Mouse (Mus musculus) stomach, postnatal 0 days (tissue): Measurements from ENCODE around the gene Nat8l. TPM values are rescaled to one million over a fixed set of nuclear protein-coding genes. Genes with fewer than 3 reads are reported as not detected.

Experiments used
- ATAC-seq: fragments of 200-750 bp; cut with Nextera tagmentation; 2 replicates; pipeline ENCODE4 v1.8.0; 2017; ENCODE audit not compliant: low FRiP score, low TSS enrichment
- DNase-seq: peaks from one replicate; pipeline ENCODE4 v3.0.0-alpha.2; 2016; ENCODE audit warnings: low spot score
- H3K27ac ChIP-seq: fragments of 300-500 bp; sonication (generic); replicated peaks from 2 replicates; pipeline ENCODE4 v1.5.1; 2014; ENCODE audit warnings: mild to moderate bottlenecking, control low read depth
- H3K27me3 ChIP-seq: fragments of 300-500 bp; sonication (generic); 2 replicates; pipeline ENCODE4 v1.6.1; 2014; ENCODE audit warnings: low read length; ENCODE audit not compliant: control insufficient read depth, insufficient read depth
- H3K36me3 ChIP-seq: fragments of 300-500 bp; sonication (generic); 2 replicates; pipeline ENCODE4 v1.6.1; 2014; ENCODE audit warnings: low read length, mixed read lengths; ENCODE audit not compliant: control insufficient read depth, insufficient read depth
- H3K4me1 ChIP-seq: fragments of 300-500 bp; sonication (generic); replicated peaks from 2 replicates; pipeline ENCODE4 v1.6.1; 2014; ENCODE audit warnings: antibody characterized with exemption; ENCODE audit not compliant: control insufficient read depth, insufficient read depth
- H3K4me2 ChIP-seq: fragments of 300-500 bp; sonication (generic); replicated peaks from 2 replicates; pipeline ENCODE4 v1.6.1; 2014; ENCODE audit warnings: low read depth, mild to moderate bottlenecking, control low read depth, moderate library complexity
- H3K4me3 ChIP-seq: fragments of 300-500 bp; sonication (generic); 2 replicates; pipeline ENCODE4 v1.5.1; 2014; ENCODE audit warnings: low read depth, low read length, control low read depth
- H3K9ac ChIP-seq: fragments of 300-500 bp; sonication (generic); 2 replicates; pipeline ENCODE4 v1.6.1; 2014; ENCODE audit warnings: mild to moderate bottlenecking, low read length, control low read depth, mixed read lengths
- H3K9me3 ChIP-seq: fragments of 300-500 bp; sonication (generic); 2 replicates; pipeline ENCODE4 v1.6.1; 2016; ENCODE audit warnings: low read length; ENCODE audit not compliant: control insufficient read depth
- CTCF ChIP-seq: IDR thresholded peaks from 2 replicates; pipeline ENCODE4 v1.5.1; 2016; ENCODE audit warnings: antibody characterized with exemption, low read depth, mild to moderate bottlenecking, moderate library complexity
- EP300 ChIP-seq: optimal IDR thresholded peaks from 2 replicates; pipeline ENCODE3; 2016; ENCODE audit warnings: antibody characterized with exemption
- WGBS: fragments of 180-500 bp; shearing (Covaris S2); extraction: QIAGEN DNeasy Blood & Tissue Kit; methylation state at CpG from one replicate; pipeline ENCODE4 v1.1.7; 2014; 5-methylcytosine and 5-hydroxymethylcytosine counted together
- polyA plus RNA-seq: library from polyadenylated mRNA; unstranded; fragments of >200 nt; fragmentation: Nextera tagmentation; extraction: Ambion mirVana; gene quantifications from 2 replicates; pipeline ENCODE4 v1.2.1, GENCODE M21; 2015

The Nat8l gene
- polyA plus RNA-seq, 1 experiment from 2014 or later, result 0.15 TPM

- H3K27me3 ChIP-seq, result no peaks in the 10 kb centered on the region; the same call in 1 of the 2 replicates
These were observed 11.7 kb downstream of the Nat8l start for GRCm38 (mm10) chr5:34007392-34007941.

GRCm38 (mm10) chr5:34014652-34015051 lies 18.9 kb downstream of the Nat8l start:
- H3K9me3 ChIP-seq, result no peaks in the 10 kb centered on the region
- no peaks in the 10 kb centered on the region; the same call in 1 of the 2 replicates for H3K27me3 ChIP-seq
- 72% methylated on average over 1 of the region's 1 CpGs for WGBS
- no peak overlapping the region for H3K4me2 ChIP-seq
- no peak for DNase-seq
- no peak overlapping the region for H3K27ac ChIP-seq
- H3K36me3 ChIP-seq, result no peaks in the 10 kb centered on the region
- TF ChIP-seq EP300, result no peak
- peak; percentile 45 for TF ChIP-seq CTCF
- ATAC-seq, result no peak
- H3K4me3 ChIP-seq, result no peak overlapping the region
- no peak overlapping the region for H3K9ac ChIP-seq
- no peaks in the 10 kb centered on the region for H3K4me1 ChIP-seq

More at GRCm38 (mm10) chr5:34007392-34007941, 11.7 kb downstream of the Nat8l start:
- TF ChIP-seq EP300 (no peak), CTCF (no peak)
- no peak overlapping the region for H3K27ac ChIP-seq
- no peak overlapping the region for H3K4me2 ChIP-seq
- DNase-seq (no peak), ATAC-seq (no peak)
- no peaks in the 10 kb centered on the region for H3K36me3 ChIP-seq
- no peak overlapping the region for H3K9ac ChIP-seq
- H3K4me1 ChIP-seq, result no peaks in the 10 kb centered on the region
- WGBS, result 81% methylated on average over 4 of the region's 4 CpGs
- H3K9me3 ChIP-seq, result no peaks in the 10 kb centered on the region
- no peak overlapping the region for H3K4me3 ChIP-seq

GRCm38 (mm10) chr5:34018968-34019367 lies 23.2 kb downstream of the Nat8l start:
- Histone ChIP-seq H3K4me1 (no peaks in the 10 kb centered on the region), H3K4me2 (no peak overlapping the region), H3K9ac (no peak overlapping the region), H3K27ac (no peak overlapping the region), H3K36me3 (no peaks in the 10 kb centered on the region), H3K9me3 (no peaks in the 10 kb centered on the region), H3K27me3 (no peaks in the 10 kb centered on the region), H3K4me3 (no peak overlapping the region)
- no peak for DNase-seq
- 75% methylated on average over 4 of the region's 4 CpGs for WGBS
- TF ChIP-seq CTCF (no peak), EP300 (no peak)
- no peak for ATAC-seq

GRCm38 (mm10) chr5:34030101-34030500 lies 34.3 kb downstream of the Nat8l start:
- Histone ChIP-seq H3K4me1 (no peaks in the 10 kb centered on the region), H3K36me3 (no peaks in the 10 kb centered on the region), H3K4me3 (no peak overlapping the region), H3K27me3 (no peaks in the 10 kb centered on the region), H3K4me2 (no peak overlapping the region), H3K27ac (no peak overlapping the region), H3K9me3 (no peaks in the 10 kb centered on the region), H3K9ac (no peak overlapping the region)
- WGBS, result 67% methylated on average over 4 of the region's 4 CpGs
- TF ChIP-seq CTCF (no peak), EP300 (no peak)
- DNase-seq (no peak), ATAC-seq (no peak)

- no peak overlapping the region for H3K27ac ChIP-seq
- no peak overlapping the region for H3K4me2 ChIP-seq
- no peaks in the 10 kb centered on the region for H3K36me3 ChIP-seq
- no peak overlapping the region for H3K9ac ChIP-seq
- TF ChIP-seq CTCF (no peak), EP300 (no peak)
- no peak for ATAC-seq
- no peak for DNase-seq
- no peak overlapping the region for H3K4me3 ChIP-seq
- no peaks in the 10 kb centered on the region for H3K27me3 ChIP-seq
- H3K4me1 ChIP-seq, result no peaks in the 10 kb centered on the region
- H3K9me3 ChIP-seq, result no peaks in the 10 kb centered on the region
- 66% methylated on average over 6 of the region's 6 CpGs for WGBS
These were observed 35.2 kb downstream of the Nat8l start for GRCm38 (mm10) chr5:34031022-34031421.

GRCm38 (mm10) chr5:34032520-34032919 lies 36.7 kb downstream of the Nat8l start:
- DNase-seq, result no peak
- no peak for ATAC-seq
- no peak overlapping the region for H3K4me2 ChIP-seq
- no peaks in the 10 kb centered on the region for H3K4me1 ChIP-seq
- no peaks in the 10 kb centered on the region for H3K27me3 ChIP-seq
- TF ChIP-seq CTCF (no peak), EP300 (no peak)
- no peaks in the 10 kb centered on the region for H3K9me3 ChIP-seq
- WGBS, result 48% methylated on average over 3 of the region's 3 CpGs
- H3K9ac ChIP-seq, result no peak overlapping the region
- H3K36me3 ChIP-seq, result no peaks in the 10 kb centered on the region
- H3K4me3 ChIP-seq, result no peak overlapping the region
- H3K27ac ChIP-seq, result no peak overlapping the region

Other genes starting within 250 kb of the Nat8l start
- 39.5 and 42.6 TPM in 2 replicates for gene Letm1, start 213.2 kb upstream of the Nat8l start, polyA plus RNA-seq
- gene Nsd2, start 175.3 kb upstream of the Nat8l start, polyA plus RNA-seq, result 8.5 and 10.3 TPM in 2 replicates
- gene Nelfa, start 59.6 kb upstream of the Nat8l start, polyA plus RNA-seq, result 20.4 and 20.5 TPM in 2 replicates
- 27.7 and 28.5 TPM in 2 replicates for gene Gm1673, start 12.6 kb upstream of the Nat8l start, polyA plus RNA-seq
- 0.07 and 0.19 TPM in 2 replicates for gene Poln, start 173.5 kb downstream of the Nat8l start, polyA plus RNA-seq
- gene Haus3, start 173.5 kb downstream of the Nat8l start, polyA plus RNA-seq, result 10.8 and 12.3 TPM in 2 replicates
- gene Mxd4, start 191.7 kb downstream of the Nat8l start, polyA plus RNA-seq, result 20.1 and 21.2 TPM in 2 replicates